Mouse (Mus musculus) G1E (cell line): Measurements from ENCODE around the gene Arfgef3.

Experiments
- CTCF ChIP-seq: IDR thresholded peaks from 2 replicates; pipeline ENCODE4 v1.5.1; 2012; ENCODE audit warnings: low read depth, low read length, inconsistent platforms, mixed read lengths
- GATA1 ChIP-seq: IDR thresholded peaks from 2 replicates; pipeline ENCODE4 v1.6.1; 2012; ENCODE audit warnings: borderline replicate concordance, low read length, inconsistent platforms, mixed read lengths
- POLR2AphosphoS5 ChIP-seq: IDR thresholded peaks from 2 replicates; pipeline ENCODE4 v1.6.1; 2012; ENCODE audit warnings: low read depth, low read length, inconsistent platforms; ENCODE audit not compliant: insufficient replicate concordance
- TAL1 ChIP-seq: conservative IDR thresholded peaks from 2 replicates; pipeline ENCODE4 v1.6.1; 2012; ENCODE audit warnings: low read depth, low read length, inconsistent platforms, mixed read lengths

DNA sequence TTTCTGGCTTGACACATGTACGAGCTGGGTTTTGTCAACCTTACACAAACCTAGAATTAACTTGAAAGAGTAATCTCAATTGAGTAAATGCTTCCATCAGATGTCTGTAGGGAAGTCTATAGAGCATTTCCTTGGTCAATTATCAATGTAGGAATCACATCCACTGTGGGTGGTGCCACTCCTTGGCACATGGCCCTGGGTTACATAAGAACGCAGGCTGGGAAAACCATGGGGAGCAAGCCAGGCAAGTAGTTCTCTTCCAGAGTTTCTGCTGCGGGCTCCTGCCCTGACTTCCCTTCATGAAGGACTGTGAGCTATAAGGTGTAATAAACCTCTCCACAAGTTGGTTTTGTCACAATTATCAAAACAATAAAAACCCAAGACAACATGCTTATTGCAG lies 100.2 kb downstream of the Arfgef3 start:
- TF ChIP-seq CTCF (no peak), GATA1 (no peak), TAL1 (no peak), POLR2AphosphoS5 (no peak)
